Mouse (Mus musculus) cerebellum, adult 8-10 months (tissue): ENCODE data around the gene Senp8.
"Not testable (repeated sequence)": the region's sequence is repeated elsewhere in the genome, so short reads cannot be mapped to it uniquely, and the experiment has no call there.

Experiments
- DNase-seq: peaks from one replicate; pipeline ENCODE4 v3.0.0; 2022

Senp8 gene

GRCm38 (mm10) chr9:59750267-59751065, at the start of gene Senp8, which contains the start of gene Myo9a:
TSS of gene Senp8 (minus strand) at chr9:59750710.
TSS of gene Myo9a (plus strand) at chr9:59750896.
- peak; percentile 100 for DNase-seq

GRCm38 (mm10) chr9:59766966-59767461, 16.5 kb upstream of the Senp8 start:
- DNase-seq = not testable (repeated sequence)

GRCm38 (mm10) chr9:59760515-59760914, 10.0 kb upstream of the Senp8 start:
- no peak for DNase-seq

GRCm38 (mm10) chr9:59757016-59757415, 6.5 kb upstream of the Senp8 start:
- not testable (repeated sequence) for DNase-seq

GRCm38 (mm10) chr9:59755199-59755598, 4.7 kb upstream of the Senp8 start:
- no peak for DNase-seq

GRCm38 (mm10) chr9:59751966-59752365, 1.5 kb upstream of the Senp8 start:
- peak; percentile 14 for DNase-seq

GRCm38 (mm10) chr9:59751066-59751581, 614 bp upstream of the Senp8 start:
- no peak for DNase-seq

GRCm38 (mm10) chr9:59749581-59750265, 787 bp downstream of the Senp8 start:
- peak; percentile 13 for DNase-seq

- DNase-seq = peak; percentile 9
These were observed 1.5 kb downstream of the Senp8 start for GRCm38 (mm10) chr9:59748969-59749368.

- DNase-seq = no peak
These were observed 2.1 kb downstream of the Senp8 start for GRCm38 (mm10) chr9:59748387-59748786.

- DNase-seq = no peak
These were observed 6.6 kb downstream of the Senp8 start for GRCm38 (mm10) chr9:59743903-59744302.

- DNase-seq = no peak
These were observed 9.9 kb downstream of the Senp8 start for GRCm38 (mm10) chr9:59740593-59740992.

- DNase-seq = no peak
These were observed 15.1 kb downstream of the Senp8 start for GRCm38 (mm10) chr9:59735394-59735793.

GRCm38 (mm10) chr9:59733075-59733474, 17.4 kb downstream of the Senp8 start:
- DNase-seq = no peak

GRCm38 (mm10) chr9:59731136-59731535, 19.4 kb downstream of the Senp8 start:
- no peak for DNase-seq

- DNase-seq = no peak
These were observed 22.8 kb downstream of the Senp8 start for GRCm38 (mm10) chr9:59727569-59728286.

GRCm38 (mm10) chr9:59725515-59725914, 25.0 kb downstream of the Senp8 start:
- DNase-seq = no peak

GRCm38 (mm10) chr9:59723791-59724442, 26.6 kb downstream of the Senp8 start:
- DNase-seq = peak; percentile 23

- peak; percentile 76 for DNase-seq
These were observed 27.3 kb downstream of the Senp8 start for GRCm38 (mm10) chr9:59723096-59723657.

GRCm38 (mm10) chr9:59721144-59721543, 29.4 kb downstream of the Senp8 start:
- no peak for DNase-seq

GRCm38 (mm10) chr9:59718237-59718636, 32.3 kb downstream of the Senp8 start:
- no peak for DNase-seq

GRCm38 (mm10) chr9:59716275-59716898, 34.1 kb downstream of the Senp8 start:
- no peak for DNase-seq
